Mouse (Mus musculus) adipocyte (in vitro differentiated cells): ENCODE measurements at regions not wholly inside any gene's neighbourhood (a gene's known extent, or its start where the extent isn't known, plus 50 kb on each side); places are given as distances from the start of the nearest gene placed in this dataset.

ENCODE experiments used
- DNase-seq: peaks from one replicate; pipeline ENCODE4 v3.0.0-alpha.2; 2016; ENCODE audit warnings: low spot score

- DNase-seq: no peak
Measured at GRCm38 (mm10) chr4:97132650-97133049, 50.3 kb downstream of the Gm10192 start.

- no peak for DNase-seq
Measured at GRCm38 (mm10) chr4:97127780-97128179, 55.2 kb downstream of the Gm10192 start.

- DNase-seq: no peak
Measured at GRCm38 (mm10) chr4:97123861-97124260, 59.1 kb downstream of the Gm10192 start.

- DNase-seq: no peak
Measured at GRCm38 (mm10) chr4:97121952-97122351, 61.0 kb downstream of the Gm10192 start.

- no peak for DNase-seq
Measured at GRCm38 (mm10) chr4:97119459-97119858, 63.5 kb downstream of the Gm10192 start.

- DNase-seq: no peak
Measured at GRCm38 (mm10) chr4:97117016-97117415, 66.0 kb downstream of the Gm10192 start.

- DNase-seq: no peak
Measured at GRCm38 (mm10) chr4:97102752-97103052, 80.3 kb downstream of the Gm10192 start.

- no peak for DNase-seq
Measured at GRCm38 (mm10) chr4:97101911-97102751, 80.8 kb downstream of the Gm10192 start.

- DNase-seq: no peak
Measured at GRCm38 (mm10) chr4:97099721-97100120, 83.2 kb downstream of the Gm10192 start.

- no peak for DNase-seq
Measured at GRCm38 (mm10) chr4:97093576-97093975, 89.4 kb downstream of the Gm10192 start.

GRCm38 (mm10) chr4:97050735-97051134 is 132.2 kb downstream of the Gm10192 start:
- DNase-seq: no peak

- DNase-seq: no peak
Measured at GRCm38 (mm10) chr4:97049045-97049674, 133.8 kb downstream of the Gm10192 start.

- peak; percentile 5 for DNase-seq
Measured at GRCm38 (mm10) chr4:97037693-97038348, 145.1 kb downstream of the Gm10192 start.

GRCm38 (mm10) chr4:97028938-97029337 is 154.0 kb downstream of the Gm10192 start:
- no peak for DNase-seq

GRCm38 (mm10) chr4:97025446-97026040 is 157.4 kb downstream of the Gm10192 start:
- no peak for DNase-seq

- DNase-seq: no peak
Measured at GRCm38 (mm10) chr4:97001321-97001720, 181.6 kb downstream of the Gm10192 start.

GRCm38 (mm10) chr4:96980311-96980710 is 195.3 kb upstream of the Gm12695 start:
- DNase-seq: no peak

GRCm38 (mm10) chr4:96979876-96980275 is 194.9 kb upstream of the Gm12695 start:
- no peak for DNase-seq

GRCm38 (mm10) chr4:96974935-96975334 is 189.9 kb upstream of the Gm12695 start:
- DNase-seq: no peak

GRCm38 (mm10) chr4:96973804-96974203 is 188.8 kb upstream of the Gm12695 start:
- DNase-seq: no peak

GRCm38 (mm10) chr4:96969199-96969598 is 184.2 kb upstream of the Gm12695 start:
- no peak for DNase-seq

GRCm38 (mm10) chr4:96968545-96969164 is 183.7 kb upstream of the Gm12695 start:
- DNase-seq: no peak
